Mouse (Mus musculus) heart, postnatal 10 days (tissue): ENCODE results near the gene Plp2. TPM values are rescaled to one million over a fixed set of nuclear protein-coding genes. Genes with fewer than 3 reads are reported as not detected.

ENCODE experiments used
- DNase-seq, 2 experiments: peaks; one replicate each; pipeline ENCODE4 v3.0.0; 2021
- intact Hi-C: fragments of 180-260 bp; cut with DNase I; formaldehyde crosslinking; loops from one replicate; pipeline ENCODE4 v1.15.1; 2025
- total RNA-seq, 2 experiments: library from RNA; stranded (reverse); gene quantifications; 2 replicates each; pipeline ENCODE4 v1.2.3; 2021

Plp2 gene
- total RNA-seq, 2 experiments from 2014 or later: 84.8 to 88.4 TPM

DNA sequence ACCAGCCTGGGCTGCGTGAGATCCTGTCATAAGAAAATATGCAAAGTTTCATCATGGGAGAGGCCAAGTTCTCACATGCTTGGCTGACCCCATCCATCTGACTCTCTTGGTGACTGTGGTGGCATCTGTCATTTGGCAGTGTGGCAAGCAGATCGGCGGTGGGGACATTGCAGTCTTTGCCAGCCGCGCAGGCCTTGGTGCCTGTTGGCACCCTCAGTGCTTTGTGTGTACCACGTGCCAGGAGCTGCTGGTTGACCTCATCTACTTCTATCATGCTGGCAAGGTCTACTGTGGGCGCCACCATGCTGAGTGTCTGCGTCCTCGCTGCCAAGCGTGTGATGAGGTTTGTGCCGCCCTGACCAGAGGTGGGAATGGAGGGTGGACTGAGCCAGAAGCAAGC, 6.4 kb downstream of the Plp2 start:
- intact Hi-C loops: no loop called here
- DNase-seq: peak; percentile 48 to 66

DNA sequence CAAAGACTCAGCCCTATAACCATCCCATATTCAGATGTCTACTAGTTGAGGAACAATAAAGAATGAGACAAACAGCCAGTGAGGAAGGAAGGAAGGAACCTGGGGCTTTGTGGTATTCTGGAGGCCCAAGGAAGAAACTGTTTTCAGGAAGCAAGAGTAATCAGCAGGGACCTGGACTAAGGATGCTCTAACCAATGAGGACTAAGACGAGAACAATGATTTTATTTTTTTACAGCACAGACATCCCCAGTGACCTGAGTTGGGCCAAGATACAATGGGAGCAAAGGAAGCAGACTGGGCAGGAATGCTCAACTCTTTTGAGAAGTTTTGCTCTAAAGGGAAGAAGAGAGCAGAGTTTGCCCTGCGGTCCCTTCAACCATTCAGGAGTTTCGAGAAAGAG, 8.3 kb downstream of the Plp2 start:
- intact Hi-C loops: no loop called here
- DNase-seq: no peak

DNA sequence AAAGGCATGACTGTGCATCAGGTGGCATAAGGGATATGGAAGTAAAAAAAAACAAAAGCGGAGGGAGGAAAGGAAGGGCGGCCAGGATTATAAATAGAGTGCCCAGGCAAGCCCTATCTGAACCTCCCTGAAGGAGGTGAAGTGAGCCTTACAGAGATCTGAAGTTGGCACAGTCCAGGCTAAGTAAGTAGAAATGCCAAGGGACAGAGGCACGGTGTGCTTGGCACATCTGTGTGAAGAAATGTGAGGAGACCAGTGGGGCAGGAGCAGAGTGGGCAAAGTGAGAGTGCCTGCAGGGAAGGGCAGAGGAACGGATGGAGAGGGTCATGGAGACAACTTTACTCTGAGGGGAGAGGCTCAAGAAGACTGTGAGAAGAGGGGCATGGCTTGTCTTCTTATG, 10.1 kb downstream of the Plp2 start:
- peak in 1 of 2 experiments; percentile 35 for DNase-seq
- intact Hi-C loops: no loop called here

DNA sequence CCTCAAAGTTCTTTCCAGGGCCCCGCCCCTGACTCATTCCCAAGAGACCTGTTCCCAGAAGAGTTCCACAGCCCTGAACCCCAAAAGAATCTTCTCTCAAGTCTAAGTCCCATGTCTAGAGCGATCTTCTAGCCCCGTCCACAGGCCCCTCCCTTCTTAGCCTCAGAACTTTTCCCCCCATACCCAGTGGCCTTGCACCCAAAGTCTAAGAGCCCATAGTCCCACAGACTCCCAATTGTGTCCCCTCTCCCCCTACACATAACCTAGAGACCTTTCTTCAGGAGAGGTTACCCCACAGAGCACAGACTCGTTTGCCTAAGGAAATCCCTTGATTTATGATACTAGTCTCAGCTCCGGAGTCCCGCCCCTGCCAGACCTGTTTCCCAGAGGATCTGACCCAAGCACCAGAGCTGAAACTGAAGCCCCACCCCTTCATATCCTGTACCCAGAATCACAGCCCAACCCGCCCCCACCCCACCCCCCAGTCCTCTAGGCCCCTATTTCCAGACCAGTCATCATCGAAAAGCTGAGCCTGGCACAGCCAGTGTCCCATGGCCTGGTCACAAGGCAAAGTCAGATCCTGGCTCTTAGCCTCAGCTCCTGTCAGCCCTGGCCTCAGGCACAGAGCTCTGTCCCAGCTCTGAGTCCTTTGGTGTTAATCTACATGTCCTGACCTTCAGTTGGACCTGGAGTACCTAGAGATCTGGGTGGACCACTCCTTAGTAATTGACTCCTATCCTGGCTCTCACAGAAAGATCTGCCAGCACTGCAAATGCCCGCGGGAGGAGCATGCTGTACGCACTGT, 12.2 kb downstream of the Plp2 start:
- intact Hi-C loops: no loop called here
- peak; percentile 57 to 67 for DNase-seq

DNA sequence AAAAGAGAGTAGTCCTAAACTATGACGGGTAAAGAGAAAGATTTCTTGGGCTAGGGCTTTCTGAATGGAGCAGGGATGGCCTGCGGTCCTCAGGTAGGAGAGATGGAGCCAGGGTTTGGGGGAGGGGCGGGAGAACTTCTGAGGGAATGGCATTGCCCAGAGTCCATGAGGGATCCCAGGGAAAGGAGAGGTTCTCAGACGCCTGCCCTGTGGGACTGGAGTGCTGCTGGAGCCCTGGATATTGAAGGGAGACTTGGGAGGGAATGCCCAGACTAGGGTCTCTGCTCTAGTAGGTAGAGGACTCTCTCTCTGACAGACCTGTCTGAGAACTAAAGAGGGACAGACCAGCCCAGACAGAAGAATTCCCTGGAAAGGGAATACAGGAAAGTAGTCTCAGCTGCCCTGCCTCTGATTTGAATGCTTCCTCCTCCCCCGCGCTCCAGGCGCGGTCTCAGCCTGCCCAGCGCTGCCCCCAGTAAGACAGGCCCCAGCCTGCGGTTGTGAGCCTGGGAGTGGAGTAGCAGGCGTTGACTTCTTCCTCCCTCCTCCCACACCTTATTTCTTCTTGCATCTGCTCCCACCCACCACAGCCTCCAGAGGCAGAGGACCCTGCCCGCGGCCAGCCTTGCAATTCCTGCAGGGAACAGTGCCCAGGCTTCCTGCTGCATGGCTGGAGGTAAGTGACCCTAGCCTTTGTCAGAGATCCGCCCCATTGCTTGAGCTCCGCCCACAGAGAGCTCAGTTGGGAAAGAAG, 13.0 kb downstream of the Plp2 start:
- intact Hi-C loops: no loop called here
- peak; percentile 66 to 67 for DNase-seq

DNA sequence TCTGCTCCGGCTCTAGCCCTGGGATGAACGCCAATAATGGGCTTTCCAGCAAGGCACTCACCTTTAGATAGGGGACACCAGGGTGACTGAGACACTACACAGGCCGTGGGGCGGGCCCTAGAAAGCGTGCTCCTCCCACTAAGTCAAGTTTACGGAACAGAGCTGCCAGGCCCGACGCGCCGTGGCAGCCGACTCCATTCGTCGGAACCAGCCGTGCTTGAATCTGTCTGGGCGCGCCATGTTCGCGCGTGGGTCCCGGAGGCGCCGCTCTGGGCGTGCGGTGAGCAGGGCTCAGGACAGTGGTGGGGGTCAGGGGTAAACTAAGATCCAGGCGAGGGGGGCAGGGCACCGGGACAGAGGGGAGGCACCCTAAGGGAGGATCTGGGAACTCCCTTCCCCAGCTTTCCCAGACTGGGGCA, 14.0 kb downstream of the Plp2 start, which contains the start of gene Prickle3:
Gene Prickle3, plus strand, starts transcription at position 40 of the 419 bp plus-strand sequence.
- DNase-seq: peak; percentile 78
- intact Hi-C loops: no loop called here

DNA sequence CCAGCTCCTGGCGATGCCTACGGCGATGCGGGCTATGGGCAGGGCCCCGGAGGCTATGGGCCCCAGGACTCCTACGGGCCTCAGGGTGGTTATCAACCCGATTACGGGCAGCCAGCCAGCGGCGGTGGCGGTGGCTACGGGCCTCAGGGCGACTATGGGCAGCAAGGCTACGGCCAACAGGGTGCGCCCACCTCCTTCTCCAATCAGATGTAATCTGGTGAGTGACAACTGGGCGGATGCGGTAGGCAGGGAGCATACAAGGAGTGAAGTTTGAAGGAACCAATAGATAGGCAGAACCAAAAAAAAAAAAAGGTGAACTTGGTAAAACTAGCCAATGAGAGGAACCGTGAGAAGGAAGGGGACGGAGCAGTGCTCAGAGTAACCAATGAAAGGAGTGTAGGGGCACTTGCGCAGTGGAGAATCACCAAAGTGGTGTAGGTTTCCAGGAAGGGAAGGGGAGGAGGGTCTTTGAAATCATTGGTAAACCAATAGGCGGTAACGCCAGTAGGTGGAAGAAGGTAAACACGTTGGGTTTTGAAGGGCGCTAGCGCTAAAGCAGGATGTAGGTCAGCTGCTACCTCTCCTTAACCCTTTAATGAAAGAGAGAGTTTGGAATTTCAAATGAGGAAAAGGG, 22.4 kb downstream of the Plp2 start:
- peak; percentile 83 to 85 for DNase-seq
- intact Hi-C loops: loop anchor here (2.0 to 5.0 kb wide), 2 partner anchors 24 to 44 kb away; no protein-coding TSS in a partner anchor

DNA sequence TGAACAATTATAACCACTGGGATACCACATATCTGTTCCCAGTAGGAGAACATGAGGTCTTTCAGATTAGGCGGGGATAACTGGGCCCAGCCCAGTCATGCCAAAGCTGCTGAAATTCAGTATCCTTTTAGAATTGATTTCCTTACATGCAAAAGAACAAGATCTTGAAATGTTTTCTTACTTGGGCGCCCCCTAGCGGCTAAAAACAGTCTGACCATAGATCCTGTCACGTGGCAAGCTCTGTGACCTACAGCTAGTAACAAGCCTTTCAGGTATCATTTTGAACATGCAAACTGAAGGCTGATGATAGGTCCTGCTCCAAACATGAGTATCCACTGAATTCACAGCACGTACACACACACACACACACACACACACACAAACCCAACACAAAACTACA, 25.8 kb downstream of the Plp2 start:
- peak; percentile 69 to 79 for DNase-seq
- intact Hi-C loops: loop anchor here (2.0 to 5.0 kb wide), 4 partner anchors 47 to 325 kb away; no protein-coding TSS in a partner anchor

DNA sequence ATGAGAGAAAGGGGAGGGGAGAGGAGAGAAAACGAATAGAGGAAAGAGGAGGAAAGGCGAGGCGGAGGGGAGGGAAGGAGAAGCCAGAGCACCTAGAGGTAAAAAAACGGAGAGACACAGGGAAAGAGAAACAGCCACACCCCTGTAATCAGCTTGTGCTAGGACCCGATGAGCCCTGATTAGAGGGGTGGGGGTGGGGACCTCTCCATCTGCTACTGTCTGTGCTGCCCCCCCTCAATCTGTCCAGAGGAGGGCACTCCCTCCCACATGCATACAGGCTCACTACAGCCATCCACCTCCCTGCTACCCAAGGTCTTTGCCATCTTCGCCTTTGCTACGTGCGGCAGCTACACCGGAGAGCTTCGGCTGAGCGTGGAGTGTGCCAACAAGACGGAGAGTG, 30.4 kb downstream of the Plp2 start:
- DNase-seq: no peak
- intact Hi-C loops: no loop called here

DNA sequence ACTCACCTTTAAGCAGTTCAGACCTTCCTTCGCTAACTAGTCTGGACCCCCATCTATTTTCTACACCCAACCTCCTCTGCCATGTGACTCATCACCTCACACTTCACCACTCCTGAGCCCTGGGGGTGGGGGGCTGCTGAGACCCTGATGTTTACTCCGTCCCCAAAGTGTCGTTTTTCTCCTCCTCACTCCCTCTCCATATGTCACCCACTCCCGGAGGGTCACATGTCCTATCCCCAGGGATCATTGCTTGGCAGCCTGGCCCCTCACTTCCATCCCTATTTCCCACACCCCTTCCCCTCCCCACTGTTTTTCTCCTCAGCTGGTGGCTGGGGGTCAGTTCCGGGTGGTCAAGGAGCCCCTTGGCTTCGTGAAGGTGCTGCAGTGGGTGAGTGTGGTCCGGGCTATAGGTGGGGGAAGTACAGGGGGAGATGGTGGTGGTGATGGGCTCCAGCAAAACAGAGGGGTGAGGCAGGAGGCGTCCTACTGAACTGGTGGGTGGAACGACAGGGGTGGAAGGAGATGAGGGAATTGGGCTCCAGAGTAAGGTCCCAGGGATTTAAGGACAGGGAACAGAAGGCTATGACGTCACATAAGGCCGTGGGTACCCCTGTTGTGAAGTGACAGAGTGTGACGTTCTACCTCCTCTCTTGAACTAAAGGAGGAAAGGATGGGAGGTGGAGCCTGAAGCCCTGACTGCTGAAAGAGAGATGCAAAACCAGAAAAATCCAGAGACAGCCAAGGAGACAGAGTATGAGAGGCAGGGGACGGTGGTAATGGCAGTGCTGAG, 31.5 kb downstream of the Plp2 start:
- no peak for DNase-seq
- intact Hi-C loops: no loop called here

DNA sequence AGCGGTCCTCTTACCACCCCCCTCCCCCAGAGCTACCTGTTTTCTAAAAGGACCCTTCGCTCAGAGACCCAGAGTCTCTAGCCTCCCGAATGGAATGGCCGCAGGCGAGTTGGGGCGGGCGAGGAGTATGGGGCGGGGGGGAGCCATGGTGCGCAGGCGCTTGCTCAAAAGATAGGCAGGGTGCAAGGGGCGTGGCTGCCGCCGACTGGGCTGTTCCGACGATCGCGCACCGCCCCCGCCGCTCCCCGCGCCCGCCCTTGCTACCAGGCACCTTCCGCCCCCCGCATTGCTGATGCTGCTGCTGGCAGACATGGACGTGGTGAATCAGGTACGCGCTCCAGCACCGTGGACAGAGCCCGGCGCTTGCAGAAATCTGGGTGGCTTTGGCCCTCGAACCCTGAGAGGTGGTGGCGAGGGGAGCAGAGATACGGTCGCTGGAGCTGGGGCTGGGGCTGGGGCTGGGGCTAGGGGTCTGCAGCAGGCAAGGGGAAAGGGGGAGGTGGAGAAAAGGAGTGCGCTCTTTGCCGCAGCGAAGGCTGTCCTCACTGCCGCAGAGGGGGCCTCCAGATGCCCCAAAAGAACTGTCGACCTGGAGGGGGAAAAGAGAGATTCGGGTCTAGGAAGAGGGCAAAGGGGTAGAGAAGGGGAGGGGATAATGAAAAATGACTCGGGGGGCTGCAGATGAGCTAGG, 32.6 kb downstream of the Plp2 start, which contains the start of gene Syp:
Gene Syp, plus strand, starts transcription at position 71 of the 691 bp plus-strand sequence.
- peak; percentile 60 to 71 for DNase-seq
- intact Hi-C loops: no loop called here

DNA sequence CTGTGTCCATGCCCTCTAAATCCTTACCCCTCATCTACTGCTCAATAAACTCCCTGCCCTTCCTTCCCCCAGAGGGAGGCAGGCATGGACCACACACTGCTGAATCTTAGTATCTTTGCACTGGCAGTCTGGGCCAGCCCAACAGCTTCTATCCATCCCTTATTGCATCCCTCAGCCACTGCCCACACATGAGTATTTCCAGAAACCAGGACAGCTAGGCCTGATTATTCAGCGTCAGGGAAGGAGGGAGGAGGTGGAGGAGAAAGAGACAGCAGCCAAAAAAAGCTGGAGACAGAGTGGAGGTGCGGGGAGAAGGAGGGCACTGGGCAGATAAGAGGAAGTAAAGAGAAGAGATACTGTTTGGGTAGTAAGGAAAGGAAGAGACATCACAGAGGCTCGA, 36.1 kb downstream of the Plp2 start:
- no peak for DNase-seq
- intact Hi-C loops: no loop called here

DNA sequence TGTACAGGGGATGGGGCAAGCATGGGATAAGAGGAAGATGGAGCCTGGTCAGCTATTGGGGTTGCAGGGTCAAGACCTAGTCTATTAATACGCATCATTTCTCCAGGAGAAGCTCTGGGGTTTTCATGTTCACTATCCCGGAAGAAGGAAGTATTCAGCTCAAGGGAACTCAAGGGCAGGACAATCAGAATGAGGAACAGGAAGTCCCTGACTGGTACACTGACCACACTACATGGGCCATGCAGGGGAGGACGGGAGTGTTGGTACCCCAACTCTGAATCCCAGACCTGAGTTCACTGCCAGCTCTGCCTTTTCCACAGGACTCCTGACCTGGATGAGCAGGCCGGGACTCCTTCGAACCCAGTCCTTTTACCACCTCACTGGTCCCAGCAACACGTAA, 38.6 kb downstream of the Plp2 start:
- no peak for DNase-seq
- intact Hi-C loops: no loop called here

Other genes with a start within 250 kb of the Plp2 start
- gene Foxp3, start 97.7 kb downstream of the Plp2 start, total RNA-seq: under 1 TPM; 0.25 to 0.45 TPM
- 1 to 10 TPM; 1.9 to 2.1 TPM for gene Ppp1r3f, start 97.1 kb downstream of the Plp2 start, total RNA-seq
- 10 to 100 TPM; 11.4 to 12.4 TPM for gene Ccdc22, start 65.9 kb downstream of the Plp2 start, total RNA-seq
- gene Cacna1f, start 64.3 kb downstream of the Plp2 start, total RNA-seq: not detected
- 1 to 10 TPM in 1 of 2 experiments, under 1 TPM in 1; 0.57 to 1.9 TPM for gene Syp, start 32.9 kb downstream of the Plp2 start, total RNA-seq
- gene Prickle3, start 14.1 kb downstream of the Plp2 start, total RNA-seq: 10 to 100 TPM; 19.4 to 21.7 TPM
- 10 to 100 TPM; 10.8 to 13.9 TPM for gene Magix, start 9.9 kb upstream of the Plp2 start, total RNA-seq
- gene Gpkow, start 25.7 kb upstream of the Plp2 start, total RNA-seq: 10 to 100 TPM; 24.8 to 26.8 TPM
- gene Wdr45, start 42.9 kb upstream of the Plp2 start, total RNA-seq: 10 to 100 TPM; 31.0 to 33.4 TPM
- not detected for gene Gm45208, start 50.9 kb upstream of the Plp2 start, total RNA-seq
- gene Praf2, start 57.0 kb upstream of the Plp2 start, total RNA-seq: 10 to 100 TPM in 1 of 2 experiments, 1 to 10 TPM in 1; 9.4 to 10.6 TPM
- 1 to 10 TPM; 1.4 to 1.7 TPM for gene Ccdc120, start 79.5 kb upstream of the Plp2 start, total RNA-seq
- gene Tfe3, start 91.2 kb upstream of the Plp2 start, total RNA-seq: 10 to 100 TPM; 17.4 to 19.0 TPM
- gene Gripap1, start 118.4 kb upstream of the Plp2 start, total RNA-seq: 10 to 100 TPM; 27.7 to 30.2 TPM
- under 1 TPM; 0.79 to 0.94 TPM for gene Kcnd1, start 150.9 kb upstream of the Plp2 start, total RNA-seq
- 10 to 100 TPM; 34.0 to 38.8 TPM for gene Otud5, start 170.0 kb upstream of the Plp2 start, total RNA-seq
- 1 to 10 TPM; 2.1 to 2.8 TPM for gene Pim2, start 206.9 kb upstream of the Plp2 start, total RNA-seq
- gene Slc35a2, start 212.6 kb upstream of the Plp2 start, total RNA-seq: 10 to 100 TPM; 15.5 to 15.8 TPM
- gene Pqbp1, start 227.9 kb upstream of the Plp2 start, total RNA-seq: 10 to 100 TPM; 33.3 to 33.7 TPM
- 10 to 100 TPM; 46.4 to 51.2 TPM for gene Timm17b, start 228.0 kb upstream of the Plp2 start, total RNA-seq
- not detected for gene Gm10491, start 236.4 kb upstream of the Plp2 start, total RNA-seq
- gene Gm10490, start 238.2 kb upstream of the Plp2 start, total RNA-seq: not detected
- not detected for gene Pcsk1n, start 248.4 kb upstream of the Plp2 start, total RNA-seq